8 mouse cellular contexts compared by ENCODE assay signal in genomic region chr12:75819481-75819880, GRCm38 (mm10). TPM values are rescaled to one million over a fixed set of nuclear protein-coding genes. Genes with fewer than 3 reads are reported as not detected.
A peak's percentile ranks its signal among the peaks of the same experiment; 100 is the strongest.
DNase-seq lines count a peak whose midpoint lies in the region; ATAC-seq and TF ChIP-seq lines count a peak whose summit lies in the region.

No protein-coding gene starts in this region.

- peak overlapping the region; percentile 79 for H3K4me2 ChIP-seq in forebrain, embryonic 12.5 days
- peak overlapping the region; percentile 79 for H3K4me2 ChIP-seq in limb, embryonic 12.5 days
- H3K4me2 ChIP-seq in neural tube, embryonic 15.5 days = peak overlapping the region; percentile 95

- no peaks in the 10 kb centered on the region for H3K36me3 ChIP-seq in forebrain, embryonic 12.5 days (replicated peaks)
- H3K36me3 ChIP-seq in limb, embryonic 12.5 days = no peaks in the 10 kb centered on the region
- no peaks in the 10 kb centered on the region for H3K36me3 ChIP-seq in neural tube, embryonic 15.5 days

- no peak for TF ChIP-seq POLR2A in lung, adult 2 months (IDR thresholded peaks at IDR 0.05; ENCODE audit: borderline replicate concordance, extremely low read depth, low read depth, low read length)

- H3K9me3 ChIP-seq in forebrain, embryonic 12.5 days = no peaks in the 10 kb centered on the region
- no peaks in the 10 kb centered on the region for H3K9me3 ChIP-seq in limb, embryonic 12.5 days
- no peaks in the 10 kb centered on the region for H3K9me3 ChIP-seq in neural tube, embryonic 15.5 days (replicated peaks)

- H3K27me3 ChIP-seq in forebrain, embryonic 12.5 days = peaks cover 4% of the 10 kb centered on the region; the same call in 1 of the 2 replicates
- peaks cover 13% of the 10 kb centered on the region for H3K27me3 ChIP-seq in limb, embryonic 12.5 days
- H3K27me3 ChIP-seq in neural tube, embryonic 15.5 days (replicated peaks) = 0 out of 2 replicates have a peak, but pooled peaks cover 3% of the 10 kb centered on the region

- 12% methylated on average over 11 of the region's 11 CpGs for WGBS in lung, adult 2 months
- 12% methylated on average over 11 of the region's 11 CpGs for WGBS in forebrain, embryonic 12.5 days
- 3% methylated on average over 11 of the region's 11 CpGs for WGBS in limb, embryonic 12.5 days
- WGBS in neural tube, embryonic 15.5 days = 5% methylated on average over 11 of the region's 11 CpGs

- no peak for DNase-seq in lung, adult 2 months
- no peak for DNase-seq in lung, postnatal 10 days
- DNase-seq in right cerebral cortex, adult 2 months (ENCODE audit: low spot score in 2 of 2) = no peak
- DNase-seq in spleen, postnatal 36 days (ENCODE audit: low spot score in 2 of 2) = no peak
- no peak for DNase-seq in frontal cortex, postnatal 36 days (ENCODE audit: low spot score in 2 of 2)

- peak overlapping the region; percentile 92 for H3K9ac ChIP-seq in forebrain, embryonic 12.5 days
- H3K9ac ChIP-seq in limb, embryonic 12.5 days (replicated peaks) = peak overlapping the region; percentile 95
- H3K9ac ChIP-seq in neural tube, embryonic 15.5 days (replicated peaks) = peak overlapping the region; percentile 61

- no peak for TF ChIP-seq CTCF in lung, adult 2 months (IDR thresholded peaks at IDR 0.05; ENCODE audit: insufficient read depth, low read length)

- peaks cover under 1% of the 10 kb centered on the region; the same call in 1 of the 2 replicates for H3K4me1 ChIP-seq in lung, adult 2 months (ENCODE audit: control insufficient read depth, insufficient read depth, low read length)
- H3K4me1 ChIP-seq in forebrain, embryonic 12.5 days = peaks cover 41% of the 10 kb centered on the region
- H3K4me1 ChIP-seq in limb, embryonic 12.5 days (replicated peaks) = peaks cover 34% of the 10 kb centered on the region
- peaks cover 26% of the 10 kb centered on the region for H3K4me1 ChIP-seq in neural tube, embryonic 15.5 days

- no peak for ATAC-seq in forebrain, embryonic 12.5 days (ENCODE audit: low FRiP score)
- no peak for ATAC-seq in limb, embryonic 12.5 days (ENCODE audit: insufficient number of reproducible peaks, insufficient read depth, low FRiP score, low TSS enrichment, low read depth)
- no peak for ATAC-seq in neural tube, embryonic 15.5 days (ENCODE audit: low FRiP score)

- peak overlapping the region; percentile 98 for H3K4me3 ChIP-seq in lung, adult 2 months (replicated peaks; ENCODE audit: extremely low read depth, low read depth, low read length)
- H3K4me3 ChIP-seq in forebrain, embryonic 12.5 days (replicated peaks) = peak overlapping the region; percentile 82
- peak overlapping the region; percentile 76 for H3K4me3 ChIP-seq in limb, embryonic 12.5 days (replicated peaks)
- H3K4me3 ChIP-seq in neural tube, embryonic 15.5 days (replicated peaks) = peak overlapping the region; percentile 89

- H3K27ac ChIP-seq in forebrain, embryonic 12.5 days = peak overlapping the region; percentile 89
- H3K27ac ChIP-seq in limb, embryonic 12.5 days = no peak overlapping the region
- no peak overlapping the region for H3K27ac ChIP-seq in neural tube, embryonic 15.5 days (replicated peaks)

RNA-seq across cellular contexts. Expression of gene Syne2, which starts 1.5 kb away (rescaled TPM):
- polyA plus RNA-seq in lung, adult 2 months (2012; rRNA removed) = 79.1 and 82.0 TPM in 2 replicates
- polyA plus RNA-seq in forebrain, embryonic 12.5 days (2016; fragmentation: Nextera tagmentation; extraction: Ambion mirVana) = 141 and 143 TPM in 2 replicates
- polyA plus RNA-seq in limb, embryonic 12.5 days (2016; fragmentation: Nextera tagmentation; extraction: Ambion mirVana) = 106 and 119 TPM in 2 replicates
- 38.7 and 42.0 TPM in 2 replicates for polyA plus RNA-seq in neural tube, embryonic 15.5 days (2015; fragmentation: Nextera tagmentation; extraction: Ambion mirVana)
